Mouse (Mus musculus): ENCODE measurements around the gene Cryz.
"Not testable (repeated sequence)": the region's sequence is repeated elsewhere in the genome, so short reads cannot be mapped to it uniquely, and the experiment has no call there.

Cryz gene

DNA sequence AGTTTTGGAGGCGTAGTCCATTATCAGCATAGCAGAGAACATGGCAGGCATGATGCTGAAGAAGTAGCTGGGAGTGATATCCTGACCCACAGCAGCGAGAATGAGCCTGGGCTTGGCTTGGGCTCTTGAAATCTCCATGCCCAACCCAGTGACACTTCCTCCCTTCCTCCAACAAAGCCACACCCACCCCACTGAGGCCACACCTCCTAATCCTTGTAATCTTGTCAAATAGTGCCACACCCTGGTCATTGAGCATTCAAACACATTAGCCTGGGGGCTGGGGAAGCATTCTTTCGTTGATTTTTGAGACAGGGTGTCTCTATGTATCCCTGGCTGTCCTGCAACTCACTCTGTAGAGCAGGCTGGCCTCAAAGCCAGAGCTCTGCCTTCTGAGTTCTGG, 15.4 kb downstream of the Cryz start:
- no peak for DNase-seq (ENCODE audit: low spot score)

DNA sequence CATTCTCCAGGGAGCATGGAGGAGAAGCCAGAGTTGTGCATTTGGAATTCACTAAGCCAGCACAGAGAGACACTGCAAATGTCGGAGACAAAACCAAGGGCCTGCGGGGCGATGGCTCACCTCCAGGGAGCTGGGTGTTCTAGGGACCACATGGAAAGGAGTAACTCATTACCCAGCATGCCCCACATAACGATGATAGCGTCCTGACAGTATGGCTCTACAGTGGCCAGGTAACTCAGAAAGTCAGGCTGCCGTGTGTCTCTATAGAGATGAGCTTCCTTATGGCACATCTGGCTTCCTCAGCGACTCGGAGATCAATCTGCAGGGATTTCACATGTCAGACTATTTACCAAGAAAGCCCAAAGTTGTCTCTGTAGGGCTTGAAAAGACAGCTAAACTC, 18.3 kb downstream of the Cryz start:
- no peak for DNase-seq (ENCODE audit: low spot score)

DNA sequence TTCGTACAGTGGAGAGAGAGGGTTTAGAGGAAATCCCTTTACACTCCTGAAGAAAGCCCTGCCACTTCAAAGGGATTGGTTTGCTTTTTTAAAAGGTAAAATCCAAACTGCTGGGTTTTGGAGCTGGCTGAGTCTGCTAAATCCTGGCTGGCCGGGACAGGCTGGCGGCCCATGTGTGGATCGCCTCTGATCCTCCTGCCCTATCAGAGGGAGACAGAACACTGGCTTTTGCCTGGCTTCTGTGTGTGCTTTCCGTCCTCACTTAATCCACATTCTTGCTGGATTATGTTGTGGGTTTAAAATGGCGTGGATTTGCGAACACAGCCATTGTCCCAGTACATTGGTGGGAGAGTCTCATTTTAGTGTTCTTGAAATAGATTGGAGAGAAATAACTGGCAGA, 18.8 kb downstream of the Cryz start:
- no peak for DNase-seq (ENCODE audit: low spot score)

DNA sequence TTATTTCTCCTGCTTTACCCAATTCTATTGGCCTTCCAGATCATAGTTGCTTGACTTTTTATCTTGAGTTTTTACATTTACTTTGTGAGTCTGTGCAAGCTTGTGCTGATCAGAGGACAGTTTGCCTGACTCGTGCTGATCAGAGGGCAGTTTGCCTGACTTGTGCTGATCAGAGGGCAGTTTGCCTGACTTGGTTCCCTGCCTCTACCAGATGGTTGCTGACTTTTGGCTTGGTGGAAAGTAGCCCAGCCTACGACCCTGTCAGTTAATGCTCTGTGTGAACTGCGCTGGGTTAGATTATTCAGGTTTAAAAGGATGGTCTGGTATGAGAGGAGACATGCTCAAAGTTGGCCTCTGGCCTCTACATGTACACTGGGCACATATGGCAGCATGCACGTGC, 19.6 kb downstream of the Cryz start:
- no peak for DNase-seq (ENCODE audit: low spot score)

- DNase-seq (ENCODE audit: low spot score), result no peak
Observed at GRCm38 (mm10) chr3:154628284-154628683, 31.8 kb downstream of the Cryz start.

DNA sequence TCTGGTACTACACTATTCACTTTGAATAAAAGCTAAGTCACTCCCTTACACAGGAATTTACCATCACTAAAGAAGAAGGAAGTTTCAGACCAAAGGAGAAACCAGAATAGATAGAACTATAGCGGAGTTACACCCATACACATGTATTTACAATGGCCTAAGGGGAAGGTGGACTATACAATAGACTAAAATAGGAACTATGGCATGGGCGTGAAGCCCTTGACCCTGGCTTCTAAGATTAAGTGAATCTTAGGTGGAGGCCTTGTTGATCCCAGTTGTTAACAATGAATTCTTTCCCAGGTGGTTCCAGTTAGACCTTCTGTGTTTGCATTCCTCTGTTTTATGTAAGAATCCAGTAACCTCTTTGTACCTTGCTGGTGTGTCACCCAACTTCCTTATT, 34.8 kb downstream of the Cryz start:
- not testable (repeated sequence) for DNase-seq (ENCODE audit: low spot score)

DNA sequence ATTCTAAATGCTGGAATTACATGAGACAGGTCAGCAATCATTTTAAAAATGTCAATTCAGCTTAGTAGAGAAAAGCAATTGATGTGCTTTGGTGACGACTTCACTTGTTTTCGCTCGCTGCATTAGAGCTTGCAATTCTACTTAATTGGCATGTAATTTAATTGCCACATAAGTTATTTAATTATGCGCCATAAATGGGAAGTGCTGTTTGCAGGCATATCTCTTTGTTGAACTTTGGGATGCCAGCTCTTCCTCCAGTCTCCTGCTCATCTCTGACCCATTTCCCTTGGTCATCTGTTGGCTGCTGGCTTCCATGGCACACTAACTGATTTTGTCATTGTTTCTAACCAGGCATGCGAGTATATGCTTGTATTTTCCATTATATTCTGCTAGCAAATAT, 36.6 kb downstream of the Cryz start:
- no peak for DNase-seq (ENCODE audit: low spot score)

GRCm38 (mm10) chr3:154646638-154647442, 50.3 kb downstream of the Cryz start:
- DNase-seq (ENCODE audit: low spot score), result no peak

DNA sequence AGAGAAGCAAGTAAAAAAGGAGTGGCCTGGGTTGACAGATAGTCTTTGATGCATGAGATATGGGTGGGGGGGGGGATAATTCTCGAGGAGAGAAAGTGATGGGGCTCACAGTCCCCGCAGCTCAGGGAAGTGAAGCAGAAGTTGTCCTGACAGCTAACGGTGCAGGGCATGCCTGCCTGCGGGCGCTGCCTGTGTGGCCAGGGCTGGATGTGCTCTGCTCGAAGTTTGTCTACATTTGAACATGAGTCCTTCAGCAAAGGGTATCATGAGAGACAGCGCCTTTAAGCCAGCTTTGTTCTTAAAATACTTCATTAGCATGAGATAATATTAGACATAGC, 50.9 kb downstream of the Cryz start:
- DNase-seq (ENCODE audit: low spot score), result no peak

DNA sequence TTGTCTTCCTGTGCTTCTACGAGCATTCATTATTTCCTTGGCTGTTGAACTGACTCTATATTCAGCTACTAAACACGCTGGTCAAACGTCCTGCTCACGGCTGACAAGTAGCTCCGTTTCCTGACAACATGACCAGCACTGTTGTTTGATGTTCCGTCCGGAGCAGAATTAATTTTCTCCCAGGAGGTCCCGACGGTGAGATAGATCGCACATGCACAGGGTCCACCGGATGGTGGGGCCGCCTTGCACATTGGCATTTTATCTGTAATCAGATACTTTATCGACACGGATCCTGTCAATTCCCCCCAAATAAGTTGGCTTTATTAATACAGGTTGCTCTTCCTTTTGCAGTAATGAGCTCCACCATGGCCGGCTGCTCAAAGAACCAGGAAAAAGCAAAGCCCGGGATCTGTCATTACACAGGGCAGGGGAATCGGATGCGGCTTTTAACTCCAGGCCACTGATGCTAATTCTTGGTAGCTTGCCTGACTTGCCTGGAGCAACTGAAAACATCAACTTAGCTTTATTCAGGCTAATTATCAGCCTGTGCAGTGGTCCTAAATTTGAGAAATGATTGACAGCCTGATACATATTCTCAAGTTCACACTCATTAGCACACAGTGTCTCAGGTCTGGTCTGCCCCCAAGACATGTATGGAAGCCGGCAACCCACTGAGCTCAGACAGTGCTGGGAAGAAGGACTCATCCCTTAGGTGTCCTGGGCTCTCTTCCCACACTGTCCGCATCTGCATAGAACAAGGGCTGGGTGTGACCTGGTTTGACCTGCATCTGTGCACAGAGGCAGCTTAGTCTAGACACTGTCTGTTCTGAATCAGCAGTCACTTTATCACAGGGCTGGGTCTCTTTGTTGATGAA, 53.1 kb downstream of the Cryz start:
- DNase-seq (ENCODE audit: low spot score), result no peak

- DNase-seq (ENCODE audit: low spot score), result no peak
Observed at GRCm38 (mm10) chr3:154651192-154651821, 54.8 kb downstream of the Cryz start.

- peak; percentile 21 for DNase-seq (ENCODE audit: low spot score)
Observed at GRCm38 (mm10) chr3:154652581-154653420, 56.3 kb downstream of the Cryz start.

DNA sequence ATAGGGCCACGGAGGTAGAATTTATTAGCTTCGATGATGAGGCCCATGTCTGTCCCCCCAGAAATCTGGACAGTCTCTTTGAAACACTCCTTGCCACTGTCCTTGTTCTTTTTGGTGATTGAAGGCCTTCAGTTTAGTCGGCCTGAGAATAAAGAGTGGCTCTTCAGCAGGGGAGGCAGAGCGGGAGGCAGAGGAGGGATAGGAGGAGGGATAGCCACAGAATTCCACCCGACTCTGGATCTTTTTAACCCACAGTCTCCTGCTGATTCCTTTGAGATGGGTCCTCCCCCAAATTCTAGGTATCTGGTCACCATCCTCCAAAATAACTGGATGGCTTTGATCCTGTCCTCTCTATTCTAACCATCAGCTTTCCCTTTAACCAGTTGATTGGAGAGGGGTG, 56.9 kb downstream of the Cryz start:
- no peak for DNase-seq (ENCODE audit: low spot score)

GRCm38 (mm10) chr3:154654284-154654683, 57.8 kb downstream of the Cryz start:
- no peak for DNase-seq (ENCODE audit: low spot score)

DNA sequence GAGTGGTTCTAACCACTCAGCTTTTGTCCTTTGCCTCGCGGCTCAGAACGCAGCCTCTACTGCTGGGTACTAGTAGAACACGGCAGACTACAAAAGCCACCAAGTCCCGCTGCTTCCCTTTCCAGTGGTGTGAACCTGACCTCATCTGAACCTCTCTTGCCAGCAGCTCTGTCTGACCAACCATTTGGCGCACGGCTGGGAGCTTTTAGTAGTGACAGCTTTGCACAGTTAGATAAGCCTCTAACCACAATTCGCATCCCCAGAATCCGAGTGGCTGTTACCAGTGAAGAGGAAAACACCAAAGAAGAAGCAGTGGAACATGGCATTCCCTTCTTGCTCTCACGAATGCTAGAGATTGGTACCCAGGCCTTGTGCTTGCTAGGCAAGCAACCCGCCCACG, 58.4 kb downstream of the Cryz start:
- no peak for DNase-seq (ENCODE audit: low spot score)

DNA sequence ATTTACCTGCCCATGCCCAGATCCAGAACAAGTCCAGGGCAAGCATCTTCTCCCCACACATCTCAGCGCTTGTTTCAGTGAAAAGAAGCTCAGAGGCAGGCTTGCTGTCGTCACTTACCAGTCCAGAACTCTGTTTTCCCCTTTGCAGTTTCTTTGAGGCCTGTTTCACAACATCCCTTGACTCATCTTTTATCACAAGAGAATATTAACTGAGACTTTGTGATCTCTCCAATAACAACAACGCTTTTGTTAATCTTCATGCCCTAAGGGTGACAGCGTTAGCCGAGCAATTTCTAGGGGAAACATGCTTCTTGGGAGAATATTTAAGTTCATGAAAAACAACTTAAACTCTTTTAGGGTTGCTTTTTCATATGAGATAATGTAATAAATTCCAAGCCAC, 59.2 kb downstream of the Cryz start:
- DNase-seq (ENCODE audit: low spot score), result no peak

DNA sequence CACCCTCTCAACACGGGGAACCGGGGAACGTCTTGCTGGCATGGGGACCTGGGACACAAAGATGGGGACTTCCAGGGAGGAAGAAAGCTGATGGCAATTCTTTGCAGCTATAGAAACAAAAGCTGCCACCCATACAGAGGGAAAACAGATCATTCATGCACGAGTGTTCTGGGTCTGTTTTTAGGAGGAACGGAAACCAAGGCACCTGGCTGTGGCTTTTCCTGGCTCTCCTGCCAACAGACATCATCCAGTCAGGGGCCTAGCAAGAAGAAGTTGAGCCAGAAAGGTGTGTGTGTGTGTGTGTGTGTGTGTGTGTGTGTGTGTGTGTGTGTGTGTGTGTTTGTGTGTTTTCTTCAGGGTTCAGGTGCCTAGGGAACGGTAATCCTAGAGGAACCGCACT, 67.0 kb downstream of the Cryz start, which contains the start of gene Erich3:
Gene Erich3 (plus strand): TSS at position 315 of the 400 bp plus-strand sequence.
- no peak for DNase-seq (ENCODE audit: low spot score)

DNA sequence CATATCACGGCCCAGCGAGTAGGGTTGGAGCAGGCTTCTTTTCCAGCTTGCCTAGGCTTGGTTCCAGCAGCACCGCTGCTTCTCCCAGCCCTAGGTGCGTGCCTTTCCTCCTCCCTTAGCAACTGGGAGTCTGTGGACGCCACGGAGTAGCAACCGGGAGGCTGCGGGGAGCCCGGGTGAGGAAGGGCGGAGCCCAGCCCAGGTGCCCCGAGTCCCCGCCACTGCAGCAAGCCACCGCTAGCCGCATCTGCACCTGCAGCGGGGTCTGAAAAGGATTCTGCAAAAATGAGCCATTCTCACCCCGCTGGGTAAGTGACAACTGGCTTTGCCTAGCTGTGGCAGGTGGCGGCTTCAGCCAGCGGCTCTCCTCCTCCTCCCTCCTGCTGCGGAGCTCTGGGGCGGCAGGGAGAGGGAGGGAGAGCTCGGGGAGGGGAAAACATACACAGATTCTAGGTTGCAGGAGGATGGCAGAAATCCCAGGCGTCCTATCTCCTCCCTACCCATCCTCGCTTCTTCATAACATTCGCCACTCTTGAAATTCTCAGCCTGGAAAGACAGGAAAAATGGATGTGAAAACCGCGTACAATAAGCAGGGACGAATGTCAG, 67.6 kb downstream of the Cryz start:
- DNase-seq (ENCODE audit: low spot score), result no peak

DNA sequence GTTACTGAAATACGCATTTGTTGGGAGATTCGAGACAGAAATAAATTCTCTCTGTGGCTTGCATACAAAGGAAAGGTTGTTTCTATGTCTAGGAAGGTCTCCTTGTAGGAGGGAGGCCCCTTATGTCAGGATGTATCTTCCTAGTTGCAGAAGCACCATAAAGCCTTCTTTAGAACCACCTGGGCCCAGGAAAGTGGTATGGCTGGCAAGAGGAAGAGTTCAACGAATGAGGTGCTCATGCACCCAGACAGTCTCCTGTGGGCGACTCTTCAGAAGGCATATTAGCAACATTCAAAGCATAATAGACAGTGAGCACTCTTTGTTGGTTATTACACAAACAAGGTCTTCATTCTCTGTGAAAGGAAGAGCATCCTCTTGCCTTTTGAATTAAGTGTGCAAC, 68.1 kb downstream of the Cryz start:
- no peak for DNase-seq (ENCODE audit: low spot score)

GRCm38 (mm10) chr3:154668485-154668884, 72.0 kb downstream of the Cryz start:
- DNase-seq (ENCODE audit: low spot score), result no peak

DNA sequence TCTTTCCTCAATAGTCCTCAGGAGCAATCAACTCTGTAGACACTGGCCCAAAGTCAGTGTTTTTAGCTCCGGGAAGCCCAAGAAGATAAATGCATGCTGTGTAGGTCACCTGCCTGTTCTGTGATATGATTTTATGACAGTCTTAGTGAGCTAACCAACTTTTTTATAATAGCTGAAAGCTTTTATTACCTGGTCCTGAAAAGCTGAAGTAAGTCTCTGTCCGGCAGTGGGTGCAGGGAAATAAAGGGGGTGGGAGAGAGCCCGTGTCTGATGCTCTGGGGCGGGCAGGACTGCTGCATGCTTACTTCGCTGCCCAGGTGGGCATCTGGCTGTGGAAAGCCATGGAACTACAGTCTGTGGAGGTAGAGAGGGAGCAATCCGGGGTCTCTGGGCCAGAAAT, 74.1 kb downstream of the Cryz start:
- no peak for DNase-seq (ENCODE audit: low spot score)

DNA sequence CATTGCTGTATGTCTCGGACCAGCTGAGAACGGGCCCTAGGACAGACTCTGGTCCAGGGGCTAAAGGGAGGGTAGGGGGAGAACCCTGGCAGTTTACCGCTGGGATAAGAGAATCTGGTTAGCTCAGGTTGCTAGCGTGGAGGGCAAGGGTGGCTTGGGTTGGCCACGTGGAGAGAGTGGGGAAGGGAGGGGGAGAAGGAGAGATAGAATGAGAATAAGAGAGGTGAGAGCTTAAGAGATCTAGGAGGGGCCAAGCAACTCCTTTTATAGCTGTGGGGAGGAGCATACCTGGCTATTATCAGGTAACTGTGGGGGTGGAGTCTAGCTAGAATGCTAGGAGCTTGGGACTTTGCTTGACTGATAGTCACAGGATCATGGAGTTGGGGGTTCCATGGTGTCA, 74.5 kb downstream of the Cryz start:
- no peak for DNase-seq (ENCODE audit: low spot score)

Data from testis, postnatal 14 days (tissue).